Mouse (Mus musculus) embryonic facial prominence, embryonic 13.5 days (tissue): Measurements from ENCODE around the gene Pebp1. TPM values are rescaled to one million over a fixed set of nuclear protein-coding genes. Genes with fewer than 3 reads are reported as not detected.

Experiments
- ATAC-seq: fragments of 200-750 bp; cut with Nextera tagmentation; 2 replicates; pipeline ENCODE4 v1.8.0; 2017; ENCODE audit warnings: low read depth; ENCODE audit not compliant: insufficient number of reproducible peaks, insufficient read depth, low FRiP score, low TSS enrichment
- H3K27ac ChIP-seq: fragments of 300-500 bp; sonication (generic); 2 replicates; pipeline ENCODE4 v1.5.1; 2015; ENCODE audit warnings: moderate library complexity, mild to moderate bottlenecking, inconsistent platforms
- H3K27me3 ChIP-seq: fragments of 300-500 bp; sonication (generic); 2 replicates; pipeline ENCODE4 v1.6.1; 2015; ENCODE audit warnings: mild to moderate bottlenecking, inconsistent platforms
- H3K36me3 ChIP-seq: fragments of 300-500 bp; sonication (generic); 2 replicates; pipeline ENCODE4 v1.6.1; 2015; ENCODE audit warnings: mild to moderate bottlenecking, inconsistent platforms
- H3K4me1 ChIP-seq: fragments of 300-500 bp; sonication (generic); 2 replicates; pipeline ENCODE4 v1.6.1; 2015; ENCODE audit warnings: inconsistent platforms
- H3K4me2 ChIP-seq: fragments of 300-500 bp; sonication (generic); 2 replicates; pipeline ENCODE4 v1.6.1; 2015; ENCODE audit warnings: moderate library complexity, mild to moderate bottlenecking, inconsistent platforms
- H3K4me3 ChIP-seq: fragments of 300-500 bp; sonication (generic); 2 replicates; pipeline ENCODE4 v1.5.1; 2015; ENCODE audit warnings: mild to moderate bottlenecking, inconsistent platforms
- H3K9ac ChIP-seq: fragments of 300-500 bp; sonication (generic); 2 replicates; pipeline ENCODE4 v1.6.1; 2015; ENCODE audit warnings: mild to moderate bottlenecking, inconsistent platforms
- H3K9me3 ChIP-seq: fragments of 300-500 bp; sonication (generic); 2 replicates; pipeline ENCODE4 v1.6.1; 2016; ENCODE audit warnings: inconsistent platforms
- WGBS: fragments of 180-500 bp; shearing (Covaris S2); methylation state at CpG from one replicate; pipeline ENCODE4 v1.1.7; 2015; ENCODE audit warnings: mixed read lengths; 5-methylcytosine and 5-hydroxymethylcytosine counted together
- polyA plus RNA-seq: library from polyadenylated mRNA; unstranded; fragments of >200 nt; fragmentation: Nextera tagmentation; extraction: Ambion mirVana; gene quantifications from 2 replicates; pipeline ENCODE4 v1.2.1, GENCODE M21; 2015

Gene Pebp1
- polyA plus RNA-seq, 1 experiment from 2014 or later: 876 TPM

- Histone ChIP-seq H3K9ac (no peak overlapping the region), H3K27ac (no peak overlapping the region), H3K4me1 (no peaks in the 10 kb centered on the region), H3K9me3 (no peaks in the 10 kb centered on the region), H3K4me2 (no peak overlapping the region), H3K4me3 (no peak overlapping the region), H3K36me3 (peaks cover 22% of the 10 kb centered on the region), H3K27me3 (no peaks in the 10 kb centered on the region)
- 39% methylated on average over 5 of the region's 5 CpGs for WGBS
- no peak for ATAC-seq
Observed at GRCm38 (mm10) chr5:117264701-117265100, 22.7 kb downstream of the Pebp1 start.

- Histone ChIP-seq H3K4me2 (no peak overlapping the region), H3K36me3 (peaks cover 27% of the 10 kb centered on the region), H3K27ac (no peak overlapping the region), H3K27me3 (no peaks in the 10 kb centered on the region), H3K4me3 (no peak overlapping the region), H3K9me3 (no peaks in the 10 kb centered on the region), H3K4me1 (no peaks in the 10 kb centered on the region), H3K9ac (no peak overlapping the region)
- ATAC-seq: no peak
- 85% methylated on average over 21 of the region's 21 CpGs for WGBS
Observed at GRCm38 (mm10) chr5:117263566-117263965, 23.9 kb downstream of the Pebp1 start.

DNA sequence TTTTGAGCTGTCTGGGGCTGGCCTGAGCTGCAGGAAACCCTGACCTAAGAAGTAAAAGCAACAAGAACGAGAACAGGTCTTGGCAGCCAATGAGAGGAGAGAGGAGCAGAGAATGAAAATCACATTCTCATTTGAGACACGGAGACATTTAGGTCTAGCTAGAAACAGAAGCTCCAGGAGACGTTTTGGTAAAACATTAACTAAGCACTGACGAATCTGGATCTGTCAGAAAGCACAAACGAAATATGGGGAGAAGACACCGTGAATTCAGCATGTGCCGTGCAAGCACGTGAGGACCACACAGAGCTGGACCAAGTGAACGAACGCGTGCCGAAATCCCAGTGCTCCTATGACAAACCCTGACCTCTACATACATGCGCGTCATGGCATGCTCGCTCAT, 29.1 kb downstream of the Pebp1 start:
- Histone ChIP-seq H3K9ac (no peak overlapping the region), H3K9me3 (no peaks in the 10 kb centered on the region), H3K4me1 (no peaks in the 10 kb centered on the region), H3K4me3 (no peak overlapping the region), H3K27me3 (no peaks in the 10 kb centered on the region), H3K27ac (no peak overlapping the region), H3K4me2 (no peak overlapping the region), H3K36me3 (peaks cover 26% of the 10 kb centered on the region)
- no peak for ATAC-seq
- 92% methylated on average over 15 of the region's 15 CpGs for WGBS

GRCm38 (mm10) chr5:117251763-117252162, 35.7 kb downstream of the Pebp1 start:
- Histone ChIP-seq H3K27ac (no peak overlapping the region), H3K9me3 (no peaks in the 10 kb centered on the region), H3K36me3 (peaks cover 7% of the 10 kb centered on the region; the same call in 1 of the 2 replicates), H3K4me2 (no peak overlapping the region), H3K9ac (no peak overlapping the region), H3K4me1 (0 out of 2 replicates have a peak, but pooled peaks cover 4% of the 10 kb centered on the region), H3K4me3 (no peak overlapping the region), H3K27me3 (no peaks in the 10 kb centered on the region)
- 87% methylated on average over 3 of the region's 3 CpGs for WGBS
- no peak for ATAC-seq

DNA sequence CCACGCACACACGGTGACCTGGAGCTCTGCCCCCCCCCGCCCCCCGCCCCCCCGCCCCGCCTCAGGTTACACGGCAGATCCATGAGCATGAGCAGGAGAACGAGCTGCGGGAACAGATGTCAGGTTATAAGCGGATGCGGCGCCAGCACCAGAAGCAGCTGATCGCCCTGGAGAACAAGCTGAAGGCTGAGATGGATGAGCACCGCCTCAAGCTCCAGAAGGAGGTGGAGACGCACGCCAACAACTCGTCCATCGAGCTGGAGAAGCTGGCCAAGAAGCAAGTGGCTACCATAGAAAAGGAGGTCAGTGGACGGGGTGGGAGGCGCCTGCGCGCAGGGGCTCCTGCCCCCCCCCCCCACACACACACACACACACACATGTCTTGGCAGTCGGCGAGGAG, 36.6 kb downstream of the Pebp1 start:
- no peaks in the 10 kb centered on the region for H3K27me3 ChIP-seq
- H3K4me1 ChIP-seq: 0 out of 2 replicates have a peak, but pooled peaks cover 4% of the 10 kb centered on the region
- no peak overlapping the region for H3K9ac ChIP-seq
- no peaks in the 10 kb centered on the region for H3K9me3 ChIP-seq
- 64% methylated on average over 19 of the region's 24 CpGs for WGBS
- no peak overlapping the region for H3K4me2 ChIP-seq
- peaks cover 6% of the 10 kb centered on the region; the same call in 1 of the 2 replicates for H3K36me3 ChIP-seq
- ATAC-seq: no peak
- H3K27ac ChIP-seq: no peak overlapping the region
- H3K4me3 ChIP-seq: no peak overlapping the region

DNA sequence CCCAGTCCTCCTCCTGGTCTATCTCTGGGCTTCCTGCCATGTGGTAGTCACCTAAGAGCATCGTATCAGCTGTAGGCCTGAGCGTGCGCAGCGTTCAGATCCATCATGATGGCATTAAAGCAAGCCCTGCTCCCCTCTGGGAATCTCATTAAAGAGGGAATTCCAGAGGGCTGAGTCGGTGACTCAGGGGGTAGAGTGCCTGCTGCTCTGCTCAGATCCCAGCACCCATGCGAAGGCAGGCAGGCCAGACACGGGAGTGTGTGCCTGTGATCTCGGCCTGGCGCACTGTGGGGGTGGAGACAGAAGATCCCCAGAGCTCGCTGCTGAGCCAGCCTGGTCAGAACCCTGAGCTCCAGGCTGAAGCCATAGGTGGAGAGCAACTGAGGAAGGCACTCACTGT, 39.1 kb downstream of the Pebp1 start:
- 33% methylated on average over 10 of the region's 10 CpGs for WGBS
- Histone ChIP-seq H3K4me3 (no peak overlapping the region), H3K4me2 (no peak overlapping the region), H3K27ac (no peak overlapping the region), H3K9me3 (no peaks in the 10 kb centered on the region), H3K27me3 (no peaks in the 10 kb centered on the region), H3K4me1 (0 out of 2 replicates have a peak, but pooled peaks cover 4% of the 10 kb centered on the region), H3K36me3 (0 out of 2 replicates have a peak, but pooled peaks cover 6% of the 10 kb centered on the region), H3K9ac (no peak overlapping the region)
- no peak for ATAC-seq

- H3K27ac ChIP-seq: no peak overlapping the region
- no peak overlapping the region for H3K4me2 ChIP-seq
- no peaks in the 10 kb centered on the region for H3K9me3 ChIP-seq
- no peak overlapping the region for H3K4me3 ChIP-seq
- H3K4me1 ChIP-seq: peaks cover 15% of the 10 kb centered on the region
- WGBS: 70% methylated on average over 8 of the region's 8 CpGs
- ATAC-seq: no peak
- no peaks in the 10 kb centered on the region for H3K36me3 ChIP-seq
- no peak overlapping the region for H3K9ac ChIP-seq
- H3K27me3 ChIP-seq: peaks cover 13% of the 10 kb centered on the region
Observed at GRCm38 (mm10) chr5:117245170-117245569, 42.3 kb downstream of the Pebp1 start.

DNA sequence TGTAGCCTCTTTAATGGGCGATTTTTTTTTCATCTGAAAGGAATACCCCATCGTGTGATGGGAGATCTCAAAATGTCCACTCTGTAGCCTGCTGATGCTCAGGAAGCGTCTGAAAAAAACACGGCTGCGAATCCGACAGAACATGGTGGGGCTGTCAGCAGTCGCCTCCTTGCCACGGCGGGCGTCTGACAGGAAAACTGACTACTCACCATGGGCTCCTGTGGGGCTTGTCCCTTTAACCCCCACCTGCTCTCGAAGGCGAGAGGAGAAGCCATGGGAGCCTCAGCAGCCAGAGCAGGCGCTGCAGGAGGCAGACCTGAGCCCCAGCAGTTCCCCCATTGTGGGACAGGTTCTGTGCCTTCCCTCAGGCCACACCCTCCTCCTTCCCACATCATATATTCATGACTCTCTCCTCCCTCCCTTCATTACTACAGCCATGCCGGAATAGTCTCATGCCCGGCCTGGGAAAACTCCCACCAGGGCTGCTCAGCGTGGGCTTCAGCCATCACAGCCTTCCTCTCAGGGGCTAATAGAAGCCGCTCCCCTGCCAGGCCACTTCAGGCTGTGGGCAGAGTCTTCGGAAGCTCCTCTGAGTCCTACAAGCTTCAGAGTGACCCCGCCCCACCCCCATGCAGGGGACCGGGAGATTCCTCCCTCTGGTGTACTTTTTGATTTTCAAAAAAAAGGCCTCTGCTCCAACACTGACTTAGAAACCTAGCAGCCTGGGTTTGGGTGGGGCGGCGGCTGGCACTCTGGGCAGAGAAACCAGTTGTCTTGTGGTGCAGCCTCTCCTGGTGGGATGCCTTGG, 44.5 kb downstream of the Pebp1 start:
- ATAC-seq: no peak
- Histone ChIP-seq H3K4me1 (peaks cover 11% of the 10 kb centered on the region), H3K4me2 (peak overlapping the region; percentile 57), H3K27me3 (peaks cover 13% of the 10 kb centered on the region), H3K27ac (no peak overlapping the region), H3K4me3 (peak overlapping the region; percentile 35), H3K9me3 (no peaks in the 10 kb centered on the region), H3K9ac (0 out of 2 replicates have a peak overlapping the region, but pooled peaks have one; percentile 44), H3K36me3 (no peaks in the 10 kb centered on the region)
- WGBS: 25% methylated on average over 22 of the region's 22 CpGs

DNA sequence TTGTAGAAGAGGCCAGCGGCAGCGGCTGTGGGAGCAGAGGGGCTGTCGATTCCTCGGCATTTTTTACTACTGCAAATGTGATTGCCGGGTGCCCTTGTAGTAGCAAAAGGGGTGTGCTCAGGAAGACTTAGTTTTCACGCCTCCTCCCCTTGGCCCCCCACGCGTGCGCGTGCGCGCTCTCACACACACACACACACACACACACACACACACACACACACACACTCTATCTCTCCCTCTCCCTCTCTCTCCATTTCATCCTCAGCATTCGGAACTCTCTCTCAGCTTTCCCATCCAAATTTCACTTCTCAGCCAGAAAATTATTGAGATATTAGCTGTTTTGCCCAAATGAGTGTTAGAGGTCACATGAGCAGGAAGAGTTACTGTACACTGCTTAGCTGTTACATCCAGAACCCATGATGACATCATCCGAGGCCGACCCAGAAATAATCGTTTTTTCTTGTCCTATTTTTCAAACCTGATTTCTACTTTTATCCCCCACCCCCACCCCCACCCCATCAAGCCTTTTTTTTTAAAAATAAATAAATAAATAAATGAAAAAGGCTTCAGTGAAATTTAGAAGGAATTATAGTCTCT, 45.4 kb downstream of the Pebp1 start:
- 0 out of 2 replicates have a peak overlapping the region, but pooled peaks have one; percentile 78 for H3K4me2 ChIP-seq
- H3K27me3 ChIP-seq: peaks cover 13% of the 10 kb centered on the region
- WGBS: 74% methylated on average over 16 of the region's 16 CpGs
- H3K9ac ChIP-seq: no peak overlapping the region
- ATAC-seq: no peak
- no peak overlapping the region for H3K4me3 ChIP-seq
- H3K27ac ChIP-seq: no peak overlapping the region
- peaks cover 11% of the 10 kb centered on the region for H3K4me1 ChIP-seq
- no peaks in the 10 kb centered on the region for H3K9me3 ChIP-seq
- H3K36me3 ChIP-seq: no peaks in the 10 kb centered on the region

DNA sequence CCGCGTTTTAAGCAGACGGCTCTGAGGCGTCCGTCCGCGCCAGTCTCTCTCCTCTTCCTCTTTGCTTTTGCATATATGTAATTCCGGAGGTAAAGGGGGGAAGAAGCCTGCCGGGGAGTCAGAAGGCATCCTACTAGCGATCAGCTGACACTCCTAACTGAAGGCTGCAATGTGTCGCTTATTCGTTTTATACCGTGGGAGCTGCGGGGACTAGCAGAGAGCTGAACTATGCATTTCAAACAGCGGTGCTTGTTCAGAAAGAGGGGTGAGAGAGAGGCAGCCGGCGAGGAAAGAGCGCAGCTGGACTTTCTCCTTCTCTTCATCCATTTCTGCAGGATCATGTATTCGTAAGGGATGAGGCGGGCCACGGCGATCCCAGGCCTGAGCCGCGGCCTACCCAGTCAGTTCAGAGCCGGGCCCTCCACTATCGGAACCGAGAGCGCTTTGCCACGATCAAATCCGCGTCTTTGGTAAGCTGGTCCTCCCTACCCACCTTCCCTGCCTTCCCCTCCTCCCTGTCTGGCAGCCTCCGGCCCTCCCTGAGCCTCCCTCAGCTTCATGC, 46.6 kb downstream of the Pebp1 start:
- H3K27ac ChIP-seq: no peak overlapping the region
- H3K4me1 ChIP-seq: peaks cover 11% of the 10 kb centered on the region
- peak overlapping the region; percentile 49 for H3K4me3 ChIP-seq
- peak overlapping the region; percentile 78 for H3K4me2 ChIP-seq
- H3K9me3 ChIP-seq: no peaks in the 10 kb centered on the region
- ATAC-seq: no peak
- peak overlapping the region; percentile 72 for H3K9ac ChIP-seq
- 4% methylated on average over 32 of the region's 32 CpGs for WGBS
- H3K27me3 ChIP-seq: peaks cover 13% of the 10 kb centered on the region
- H3K36me3 ChIP-seq: no peaks in the 10 kb centered on the region

DNA sequence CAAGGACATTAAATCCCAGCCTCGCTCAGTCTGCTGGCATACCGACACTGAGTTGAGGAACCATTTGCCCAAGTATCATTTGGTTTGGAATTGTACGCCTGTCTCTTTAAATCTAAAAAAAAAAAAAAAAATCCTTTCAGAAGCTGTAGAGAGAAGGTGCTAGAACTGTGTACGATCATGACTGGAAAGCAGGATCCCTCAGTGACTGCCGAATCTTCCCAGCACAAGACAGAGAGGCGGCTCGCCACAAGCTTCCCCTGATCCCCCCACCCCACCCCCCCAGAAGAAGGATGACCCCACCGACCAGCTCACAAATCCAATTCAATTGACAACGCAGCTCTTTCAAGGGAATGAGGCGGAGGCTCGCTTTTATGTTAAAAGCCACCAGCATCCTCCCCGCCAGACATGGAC, 47.1 kb downstream of the Pebp1 start:
- Histone ChIP-seq H3K36me3 (no peaks in the 10 kb centered on the region), H3K9me3 (no peaks in the 10 kb centered on the region), H3K27me3 (peaks cover 13% of the 10 kb centered on the region), H3K4me3 (peak overlapping the region; percentile 49), H3K27ac (no peak overlapping the region), H3K4me2 (peak overlapping the region; percentile 78), H3K9ac (peak overlapping the region; percentile 72), H3K4me1 (peaks cover 11% of the 10 kb centered on the region)
- ATAC-seq: no peak
- WGBS: 5% methylated on average over 12 of the region's 12 CpGs
